Mouse (Mus musculus) embryonic facial prominence, embryonic 11.5 days (tissue): ENCODE data around the gene Agrn. TPM values are rescaled to one million over a fixed set of nuclear protein-coding genes. Genes with fewer than 3 reads are reported as not detected.

Experiments
- ATAC-seq: fragments of 200-750 bp; cut with Nextera tagmentation; replicated peaks from 2 replicates; pipeline ENCODE4 v1.8.0; 2017; ENCODE audit warnings: low read depth; ENCODE audit not compliant: insufficient number of reproducible peaks, low FRiP score, low TSS enrichment
- DNase-seq: peaks from one replicate; pipeline ENCODE4 v3.0.0-alpha.2; 2015; ENCODE audit warnings: low spot score
- H3K27ac ChIP-seq: fragments of 300-500 bp; sonication (generic); replicated peaks from 2 replicates; pipeline ENCODE4 v1.5.1; 2014; ENCODE audit warnings: mild to moderate bottlenecking, low read depth, low read length, control low read depth
- H3K27me3 ChIP-seq: fragments of 300-500 bp; sonication (generic); 2 replicates; pipeline ENCODE4 v1.6.1; 2014; ENCODE audit warnings: mild to moderate bottlenecking, low read length, moderate library complexity, mixed read lengths; ENCODE audit not compliant: control insufficient read depth, insufficient read depth
- H3K36me3 ChIP-seq: fragments of 300-500 bp; sonication (generic); replicated peaks from 2 replicates; pipeline ENCODE4 v1.6.1; 2014; ENCODE audit warnings: low read depth, mild to moderate bottlenecking, low read length, moderate library complexity, mixed read lengths; ENCODE audit not compliant: control insufficient read depth, insufficient read depth
- H3K4me1 ChIP-seq: fragments of 300-500 bp; sonication (generic); 2 replicates; pipeline ENCODE4 v1.6.1; 2014; ENCODE audit warnings: low read length, mixed read lengths; ENCODE audit not compliant: control insufficient read depth, insufficient read depth
- H3K4me2 ChIP-seq: fragments of 300-500 bp; sonication (generic); 2 replicates; pipeline ENCODE4 v1.6.1; 2014; ENCODE audit warnings: low read depth, mild to moderate bottlenecking, control low read depth, low read length, moderate library complexity
- H3K4me3 ChIP-seq: fragments of 300-500 bp; sonication (generic); 2 replicates; pipeline ENCODE4 v1.5.1; 2014; ENCODE audit warnings: low read depth, low read length, control low read depth
- H3K9ac ChIP-seq: fragments of 300-500 bp; sonication (generic); replicated peaks from 2 replicates; pipeline ENCODE4 v1.6.1; 2014; ENCODE audit warnings: mild to moderate bottlenecking, control low read depth, low read length
- H3K9me3 ChIP-seq: fragments of 300-500 bp; sonication (generic); replicated peaks from 2 replicates; pipeline ENCODE4 v1.6.1; 2016; ENCODE audit warnings: mild to moderate bottlenecking, low read length, inconsistent platforms, mixed read lengths; ENCODE audit not compliant: control insufficient read depth
- WGBS: fragments of 180-500 bp; shearing (Covaris S2); extraction: QIAGEN DNeasy Blood & Tissue Kit; methylation state at CpG from one replicate; pipeline ENCODE4 v1.1.7; 2014; 5-methylcytosine and 5-hydroxymethylcytosine counted together
- polyA plus RNA-seq: library from polyadenylated mRNA; unstranded; fragments of >200 nt; fragmentation: Nextera tagmentation; extraction: Ambion mirVana; gene quantifications from 2 replicates; pipeline ENCODE4 v1.2.1, GENCODE M21; 2014

The Agrn gene
- polyA plus RNA-seq, 1 experiment from 2014 or later, result 39.4 TPM

DNA sequence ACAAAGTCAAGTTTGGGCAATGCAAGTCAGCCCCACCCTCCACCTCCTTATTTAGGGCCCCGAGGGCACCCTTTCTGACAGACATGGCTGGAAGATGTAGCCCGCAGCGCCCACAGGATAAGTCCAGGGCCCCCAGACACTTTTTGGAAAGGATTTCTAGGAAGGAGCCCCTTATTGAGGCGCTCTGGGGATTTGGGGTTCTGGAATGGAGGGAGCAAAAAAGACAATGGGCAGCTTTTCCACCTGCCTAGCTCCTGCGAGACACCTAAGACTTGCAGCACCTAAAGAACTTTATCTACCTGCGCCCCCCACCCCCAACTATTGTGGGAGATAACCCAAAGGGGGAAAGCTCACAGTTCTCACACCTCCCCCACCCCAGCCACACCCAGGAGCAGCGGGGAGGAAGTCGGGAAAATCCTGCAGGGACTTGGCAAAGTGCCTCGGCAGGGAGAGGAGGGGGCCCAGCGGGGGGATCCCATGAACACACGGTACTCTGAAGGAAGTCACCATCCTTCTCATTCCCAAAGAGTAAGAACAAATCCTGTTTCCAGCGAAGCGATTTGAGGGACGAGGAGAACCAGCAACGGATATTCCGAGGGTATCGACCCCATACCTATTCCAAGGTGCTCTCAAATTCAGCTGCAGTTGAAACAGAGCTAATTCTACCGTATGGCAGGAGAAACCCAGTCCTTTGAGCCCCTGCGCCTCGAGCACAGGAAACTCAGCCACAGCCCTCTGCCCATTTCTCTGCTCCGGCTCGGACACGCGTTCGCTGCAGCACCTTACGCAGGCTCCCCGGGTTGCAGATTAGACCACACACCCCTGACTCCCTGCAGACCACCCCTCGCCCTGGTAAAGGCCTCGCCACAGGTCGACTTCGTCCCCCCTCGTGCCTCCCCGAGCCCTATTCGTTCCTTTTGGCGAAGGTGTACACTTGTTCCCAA, 1.1 kb downstream of the Agrn start:
- Histone ChIP-seq H3K36me3 (no peaks in the 10 kb centered on the region; the same call in 1 of the 2 replicates), H3K4me1 (peaks cover 3% of the 10 kb centered on the region; the same call in 1 of the 2 replicates), H3K27me3 (no peaks in the 10 kb centered on the region), H3K27ac (no peak overlapping the region; the same call in 1 of the 2 replicates), H3K9ac (peak overlapping the region; percentile 72), H3K9me3 (no peaks in the 10 kb centered on the region), H3K4me2 (peak overlapping the region; percentile 90), H3K4me3 (peak overlapping the region; percentile 78)
- WGBS, result 4% methylated on average over 35 of the region's 35 CpGs
- DNase-seq, result peak; percentile 61
- ATAC-seq, result no peak

DNA sequence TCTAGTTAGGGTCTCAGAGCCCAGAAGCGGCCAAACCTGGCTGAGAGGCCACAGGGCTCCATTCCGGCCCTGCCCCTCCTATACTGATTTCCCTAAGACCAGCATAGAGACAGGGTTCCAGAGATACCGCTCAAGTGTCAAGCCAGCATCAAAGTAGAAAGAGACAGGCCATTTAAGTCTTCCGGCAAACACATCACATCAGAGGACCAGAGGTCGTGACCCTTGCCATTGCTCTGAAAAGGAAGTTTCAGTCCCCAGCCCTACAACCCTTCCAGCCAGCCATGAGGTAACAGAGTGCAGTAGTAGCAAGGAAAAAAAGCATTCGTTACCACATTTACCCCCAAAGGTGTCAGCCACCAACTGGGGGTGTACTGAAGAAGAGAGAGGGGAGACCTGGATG, 2.9 kb downstream of the Agrn start:
- no peaks in the 10 kb centered on the region for H3K27me3 ChIP-seq
- no peak overlapping the region for H3K27ac ChIP-seq
- ATAC-seq (no peak), DNase-seq (no peak)
- H3K9me3 ChIP-seq, result no peaks in the 10 kb centered on the region
- no peak overlapping the region for H3K9ac ChIP-seq
- no peak overlapping the region for H3K4me2 ChIP-seq
- WGBS, result 23% methylated on average over 6 of the region's 6 CpGs
- H3K36me3 ChIP-seq, result no peaks in the 10 kb centered on the region; the same call in 1 of the 2 replicates
- no peak overlapping the region for H3K4me3 ChIP-seq
- peaks cover 6% of the 10 kb centered on the region for H3K4me1 ChIP-seq

DNA sequence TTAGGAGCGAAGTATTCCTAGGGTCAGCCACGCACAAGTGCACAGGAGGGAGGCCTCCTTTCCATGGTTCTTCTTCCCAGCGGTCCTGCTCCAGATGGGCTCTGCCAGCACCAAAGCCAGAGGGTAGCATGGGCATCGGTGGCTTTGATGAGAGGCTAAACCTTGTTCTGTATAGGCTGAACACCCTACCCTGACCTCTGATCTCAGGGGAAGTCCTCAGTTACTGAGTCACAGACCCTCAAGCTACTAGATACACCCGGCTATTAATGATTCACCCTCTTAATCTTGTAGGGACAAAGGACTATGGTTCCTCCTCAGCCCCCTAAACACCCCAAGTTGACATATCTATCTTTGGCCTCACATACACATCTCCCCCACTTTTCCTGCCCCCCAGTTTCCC, 3.4 kb downstream of the Agrn start:
- Histone ChIP-seq H3K4me1 (peaks cover 10% of the 10 kb centered on the region), H3K36me3 (no peaks in the 10 kb centered on the region; the same call in 1 of the 2 replicates), H3K4me2 (no peak overlapping the region), H3K9ac (no peak overlapping the region), H3K27me3 (no peaks in the 10 kb centered on the region), H3K27ac (no peak overlapping the region), H3K4me3 (no peak overlapping the region), H3K9me3 (no peaks in the 10 kb centered on the region)
- 63% methylated on average over 5 of the region's 5 CpGs for WGBS
- DNase-seq (no peak), ATAC-seq (no peak)

- Histone ChIP-seq H3K27ac (no peak overlapping the region), H3K27me3 (no peaks in the 10 kb centered on the region), H3K4me3 (no peak overlapping the region), H3K4me1 (peaks cover 14% of the 10 kb centered on the region), H3K9ac (no peak overlapping the region), H3K9me3 (no peaks in the 10 kb centered on the region), H3K4me2 (no peak overlapping the region), H3K36me3 (no peaks in the 10 kb centered on the region; the same call in 1 of the 2 replicates)
- DNase-seq (peak; percentile 20), ATAC-seq (no peak)
- WGBS, result 13% methylated on average over 2 of the region's 2 CpGs
Measured at GRCm38 (mm10) chr4:156193200-156193590, 4.1 kb downstream of the Agrn start.

GRCm38 (mm10) chr4:156192421-156193199, 4.7 kb downstream of the Agrn start:
- no peak overlapping the region for H3K9ac ChIP-seq
- WGBS, result 45% methylated on average over 8 of the region's 8 CpGs

DNA sequence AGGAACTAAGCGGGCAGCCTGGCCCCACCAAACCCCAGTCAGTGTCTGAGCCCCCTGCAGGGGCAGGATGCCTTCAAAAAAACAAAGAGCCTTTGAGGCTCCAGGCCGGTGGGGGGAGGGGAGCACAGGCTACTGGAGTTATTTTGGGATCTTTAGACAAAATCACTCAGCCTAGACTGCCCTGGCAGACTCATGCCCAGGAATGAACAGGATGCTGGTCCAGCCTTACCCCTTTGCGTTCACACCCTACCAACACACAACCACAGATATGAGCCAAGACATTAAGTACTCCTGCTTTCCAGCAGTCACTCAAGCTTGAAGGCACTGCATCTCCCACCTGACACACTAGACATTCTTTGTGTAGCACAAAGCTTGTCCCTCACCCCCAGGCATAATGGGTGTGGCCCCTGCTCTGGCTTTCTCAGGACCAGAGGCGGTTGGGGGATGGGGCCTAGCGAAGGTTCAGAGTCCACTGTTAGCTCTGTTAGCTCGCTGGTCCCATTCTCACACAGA, 8.4 kb downstream of the Agrn start:
- Histone ChIP-seq H3K36me3 (no peaks in the 10 kb centered on the region; the same call in 1 of the 2 replicates), H3K27me3 (no peaks in the 10 kb centered on the region), H3K4me3 (no peak overlapping the region), H3K27ac (peak overlapping the region; percentile 52; the same call in 1 of the 2 replicates), H3K9me3 (no peaks in the 10 kb centered on the region), H3K4me2 (no peak overlapping the region), H3K4me1 (peaks cover 24% of the 10 kb centered on the region), H3K9ac (0 out of 2 replicates have a peak overlapping the region, but pooled peaks have one; percentile 34)
- 7% methylated on average over 6 of the region's 6 CpGs for WGBS
- ATAC-seq, result 0 out of 2 replicates have a peak, but pooled peaks have one; percentile 15
- peak; percentile 70 for DNase-seq

More at GRCm38 (mm10) chr4:156192421-156193199, 4.7 kb downstream of the Agrn start:
- H3K4me3 ChIP-seq, result no peak overlapping the region
- H3K4me1 ChIP-seq, result peaks cover 16% of the 10 kb centered on the region
- no peaks in the 10 kb centered on the region for H3K27me3 ChIP-seq
- H3K9me3 ChIP-seq, result no peaks in the 10 kb centered on the region
- no peak overlapping the region for H3K4me2 ChIP-seq
- no peak for DNase-seq
- H3K36me3 ChIP-seq, result no peaks in the 10 kb centered on the region; the same call in 1 of the 2 replicates
- H3K27ac ChIP-seq, result no peak overlapping the region
- ATAC-seq, result no peak

GRCm38 (mm10) chr4:156188162-156188810, 9.0 kb downstream of the Agrn start:
- Histone ChIP-seq H3K27ac (peak overlapping the region; percentile 52; the same call in 1 of the 2 replicates), H3K9me3 (no peaks in the 10 kb centered on the region), H3K9ac (no peak overlapping the region), H3K36me3 (no peaks in the 10 kb centered on the region; the same call in 1 of the 2 replicates), H3K4me2 (no peak overlapping the region), H3K4me3 (no peak overlapping the region), H3K27me3 (no peaks in the 10 kb centered on the region), H3K4me1 (peaks cover 23% of the 10 kb centered on the region)
- ATAC-seq (no peak), DNase-seq (no peak)
- 46% methylated on average over 5 of the region's 5 CpGs for WGBS
